Mouse (Mus musculus) MEL (cell line): ENCODE data around the gene Fdps. TPM values are rescaled to one million over a fixed set of nuclear protein-coding genes. Genes with fewer than 3 reads are reported as not detected.

Source experiments
- DNase-seq: peaks from one replicate; pipeline ENCODE4 v3.0.0; 2011; ENCODE audit warnings: low read depth, low spot score
- H3K27ac ChIP-seq: 2 replicates; pipeline ENCODE4 v1.5.1; 2012; ENCODE audit warnings: low read depth, mild to moderate bottlenecking, control low read depth, low read length, moderate library complexity; ENCODE audit not compliant: control insufficient read depth
- H3K27me3 ChIP-seq, 2 experiments: fragments of 150-350 bp in 1 of 2; sonication (generic) in 1 of 2; 2 replicates each; pipeline ENCODE4 v1.6.1; 2012; ENCODE audit warnings: low read length in 2 of 2, mild to moderate bottlenecking in 2 of 2, improper control_type of control experiment in 1 of 2, moderate library complexity in 1 of 2; ENCODE audit not compliant: insufficient read depth in 2 of 2, control insufficient read depth in 1 of 2
- H3K36me3 ChIP-seq, 2 experiments: 2 replicates each; pipeline ENCODE4 v1.6.1; 2012 to 2014; ENCODE audit warnings: low read length in 2 of 2, improper control_type of control experiment in 1 of 2, inconsistent platforms in 1 of 2, mild to moderate bottlenecking in 1 of 2; ENCODE audit not compliant: insufficient read depth in 2 of 2, control insufficient read depth in 1 of 2
- H3K4me1 ChIP-seq, 2 experiments: fragments of 150-350 bp in 1 of 2; sonication (generic) in 1 of 2; 2 replicates each; pipeline ENCODE4 v1.6.1; 2012; ENCODE audit warnings: low read length in 2 of 2, improper control_type of control experiment in 1 of 2, mild to moderate bottlenecking in 1 of 2; ENCODE audit not compliant: insufficient read depth in 2 of 2, control insufficient read depth in 1 of 2
- H3K4me3 ChIP-seq, 2 experiments: fragments of 150-350 bp in 1 of 2; sonication (generic) in 1 of 2; 2 replicates each; pipeline ENCODE4 v1.5.1; 2012; ENCODE audit warnings: low read depth in 2 of 2, low read length in 2 of 2, mild to moderate bottlenecking in 2 of 2, moderate library complexity in 2 of 2, control low read depth in 1 of 2, improper control_type of control experiment in 1 of 2; ENCODE audit not compliant: control insufficient read depth in 1 of 2, insufficient read depth in 1 of 2
- H3K79me2 ChIP-seq: 2 replicates; pipeline ENCODE4 v1.6.1; 2012; ENCODE audit warnings: mild to moderate bottlenecking, low read length, moderate library complexity; ENCODE audit not compliant: control insufficient read depth, poor library complexity, insufficient read depth
- H3K9ac ChIP-seq: 2 replicates; pipeline ENCODE4 v1.6.1; 2012; ENCODE audit warnings: low read depth, mild to moderate bottlenecking, control low read depth, low read length, moderate library complexity; ENCODE audit not compliant: control insufficient read depth, poor library complexity, severe bottlenecking
- H3K9me3 ChIP-seq: fragments of 150-350 bp; sonication (generic); replicated peaks from 2 replicates; pipeline ENCODE4 v1.6.1; 2012; ENCODE audit warnings: mild to moderate bottlenecking, low read length, improper control_type of control experiment, moderate library complexity; ENCODE audit not compliant: insufficient read depth
- CHD2 ChIP-seq: IDR thresholded peaks from 2 replicates; pipeline ENCODE4 v1.6.1; 2011; ENCODE audit warnings: low read length, improper control_type of control experiment
- CTCF ChIP-seq, 3 experiments: IDR thresholded peaks in 2 of 3; conservative IDR thresholded peaks in 1 of 3; 2 replicates each; pipeline ENCODE4 v1.5.1; 2011 to 2012; ENCODE audit warnings: low read length in 3 of 3, low read depth in 2 of 3, mild to moderate bottlenecking in 2 of 3, improper control_type of control experiment in 1 of 3, inconsistent platforms in 1 of 3, mixed read lengths in 1 of 3, moderate library complexity in 1 of 3; ENCODE audit not compliant: control insufficient read depth in 1 of 3, insufficient read depth in 1 of 3, poor library complexity in 1 of 3, severe bottlenecking in 1 of 3
- ELF1 ChIP-seq: IDR thresholded peaks from 2 replicates; pipeline ENCODE4 v1.6.1; 2014; ENCODE audit warnings: low read depth, mild to moderate bottlenecking, inconsistent platforms, low read length, improper control_type of control experiment, moderate library complexity
- GATA1 ChIP-seq: IDR thresholded peaks from 2 replicates; pipeline ENCODE4 v1.6.1; 2011; ENCODE audit warnings: low read depth, low read length, improper control_type of control experiment
- HCFC1 ChIP-seq: IDR thresholded peaks from 2 replicates; pipeline ENCODE4 v1.6.1; 2012; ENCODE audit warnings: low read depth, mild to moderate bottlenecking, inconsistent platforms, low read length, improper control_type of control experiment, moderate library complexity
- JUND ChIP-seq: IDR thresholded peaks from 2 replicates; pipeline ENCODE4 v1.6.1; 2011; ENCODE audit warnings: low read depth, mild to moderate bottlenecking, improper control_type of control experiment, low read length
- MAFK ChIP-seq: IDR thresholded peaks from 2 replicates; pipeline ENCODE4 v1.6.1; 2011; ENCODE audit warnings: low read depth, mild to moderate bottlenecking, low read length, improper control_type of control experiment, borderline replicate concordance
- MYC ChIP-seq: IDR thresholded peaks from 2 replicates; pipeline ENCODE4 v1.6.1; 2011; ENCODE audit warnings: low read depth, mild to moderate bottlenecking, low read length, improper control_type of control experiment, moderate library complexity
- POLR2A ChIP-seq, 2 experiments: IDR thresholded peaks; 2 replicates each; pipeline ENCODE4 v1.6.1; 2011 to 2012; ENCODE audit warnings: low read length in 2 of 2, mild to moderate bottlenecking in 2 of 2, control low read depth in 1 of 2, improper control_type of control experiment in 1 of 2, low read depth in 1 of 2, moderate library complexity in 1 of 2; ENCODE audit not compliant: control insufficient read depth in 1 of 2, insufficient read depth in 1 of 2, poor library complexity in 1 of 2
- RAD21 ChIP-seq: IDR thresholded peaks from 2 replicates; pipeline ENCODE4 v1.6.1; 2011; ENCODE audit warnings: mild to moderate bottlenecking, low read depth, low read length, improper control_type of control experiment
- SIN3A ChIP-seq: IDR thresholded peaks from 2 replicates; pipeline ENCODE4 v1.6.1; 2012; ENCODE audit warnings: low read length, improper control_type of control experiment, inconsistent platforms
- TBP ChIP-seq: IDR thresholded peaks from 2 replicates; pipeline ENCODE4 v1.8.0; 2011; ENCODE audit warnings: low read depth, low read length, improper control_type of control experiment
- polyA plus RNA-seq, 2 experiments: library from polyadenylated mRNA; stranded (reverse) in 1 of 2; unstranded in 1 of 2; fragments of >175 nt in 1 of 2; fragments of >200 nt in 1 of 2; gene quantifications; 2 replicates each; pipeline versions ENCODE4 v1.2.1 to v1.2.4; 2012; ENCODE audit warnings: low replicate concordance in 2 of 2, low read depth in 1 of 2; ENCODE audit not compliant: insufficient read length in 2 of 2, insufficient read depth in 1 of 2, missing spikeins in 1 of 2
- total RNA-seq: library from RNA; depleted of rRNA; stranded (reverse); fragments of 300-350 nt; gene quantifications from 2 replicates; pipeline ENCODE4 v1.2.3, GENCODE M21; 2012

The Fdps gene
- total and polyA plus RNA-seq, 3 experiments = 226 to 267 TPM; not detected in 1

DNA sequence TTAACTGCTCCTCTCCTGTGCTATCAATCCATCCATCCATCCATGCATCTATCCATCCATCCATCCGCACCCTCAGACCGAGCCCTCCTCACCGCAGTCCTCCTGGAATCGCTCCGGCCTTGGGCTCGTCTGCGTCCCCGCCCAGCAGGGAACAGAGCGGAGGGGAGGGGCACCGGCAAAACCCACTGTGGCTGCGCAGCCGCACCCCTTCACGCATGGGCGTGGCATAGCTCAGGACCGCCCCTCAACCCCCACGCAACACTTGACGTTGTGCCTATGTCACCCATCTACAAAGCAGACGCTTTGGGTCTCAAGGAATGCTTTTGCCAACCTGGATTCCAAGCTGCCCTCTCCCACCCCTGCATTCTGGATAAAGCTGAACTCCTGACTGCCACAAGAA lies 8.6 kb downstream of the Fdps start, which contains the start of gene Rusc1 (continued):
- no peak for TF ChIP-seq ELF1

DNA sequence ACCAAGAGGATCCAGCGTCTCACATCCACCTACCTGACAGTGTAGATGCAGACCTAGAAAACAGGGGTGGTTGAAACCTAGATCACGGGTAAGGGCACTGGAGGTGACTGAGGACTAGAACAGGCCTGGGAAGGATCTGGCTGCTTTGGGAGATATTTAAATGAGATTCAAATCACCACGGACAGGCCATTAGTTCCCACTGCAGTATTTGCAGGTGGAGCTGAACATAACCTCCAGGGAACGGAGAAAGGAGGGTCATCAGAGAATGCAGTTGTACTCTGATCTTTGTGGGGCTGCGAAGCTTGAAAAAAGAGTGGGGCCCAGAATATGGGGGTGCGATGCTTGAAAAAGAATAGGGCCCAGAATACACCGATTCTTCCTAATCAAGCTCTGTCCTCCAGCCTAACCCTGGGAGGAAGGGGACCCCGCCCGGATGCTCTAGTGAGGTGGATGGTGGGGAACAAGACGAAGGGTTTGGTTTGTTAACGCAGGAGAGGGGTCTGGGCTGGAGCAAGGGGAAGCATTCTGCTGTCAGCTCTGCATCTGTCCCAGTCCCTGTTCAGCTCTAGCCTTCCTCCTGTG lies 9.2 kb downstream of the Fdps start:
- no peak for DNase-seq
- Histone ChIP-seq H3K27ac (no peak overlapping the region), H3K9me3 (no peaks in the 10 kb centered on the region), H3K4me1 (peaks cover 3 to 23% of the 10 kb centered on the region in 2 experiments; a peak in 3 of 4 replicates), H3K79me2 (peaks cover 2% of the 10 kb centered on the region), H3K27me3 (no peaks in the 10 kb centered on the region), H3K9ac (no peak overlapping the region), H3K36me3 (peaks cover 0 to 11% of the 10 kb centered on the region in 2 experiments; a peak in 3 of 4 replicates), H3K4me3 (no peak overlapping the region)
- no peak for TF ChIP-seq MYC
- TF ChIP-seq POLR2A (IDR thresholded peaks at IDR 0.05; ENCODE audit: control insufficient read depth in 1 of 2, insufficient read depth in 1 of 2, low read depth in 1 of 2, low read length in 2 of 2, poor library complexity in 1 of 2) = no peak
- no peak for TF ChIP-seq GATA1
- no peak for TF ChIP-seq JUND
- no peak for TF ChIP-seq TBP
- TF ChIP-seq MAFK = no peak
- no peak for TF ChIP-seq CTCF (IDR thresholded peaks at IDR 0.05 in 2 of 3, conservative IDR thresholded peaks at IDR 0.05 in 1 of 3; ENCODE audit: control insufficient read depth in 1 of 3, insufficient read depth in 1 of 3, low read depth in 2 of 3, low read length in 3 of 3, poor library complexity in 1 of 3, severe bottlenecking in 1 of 3)

DNA sequence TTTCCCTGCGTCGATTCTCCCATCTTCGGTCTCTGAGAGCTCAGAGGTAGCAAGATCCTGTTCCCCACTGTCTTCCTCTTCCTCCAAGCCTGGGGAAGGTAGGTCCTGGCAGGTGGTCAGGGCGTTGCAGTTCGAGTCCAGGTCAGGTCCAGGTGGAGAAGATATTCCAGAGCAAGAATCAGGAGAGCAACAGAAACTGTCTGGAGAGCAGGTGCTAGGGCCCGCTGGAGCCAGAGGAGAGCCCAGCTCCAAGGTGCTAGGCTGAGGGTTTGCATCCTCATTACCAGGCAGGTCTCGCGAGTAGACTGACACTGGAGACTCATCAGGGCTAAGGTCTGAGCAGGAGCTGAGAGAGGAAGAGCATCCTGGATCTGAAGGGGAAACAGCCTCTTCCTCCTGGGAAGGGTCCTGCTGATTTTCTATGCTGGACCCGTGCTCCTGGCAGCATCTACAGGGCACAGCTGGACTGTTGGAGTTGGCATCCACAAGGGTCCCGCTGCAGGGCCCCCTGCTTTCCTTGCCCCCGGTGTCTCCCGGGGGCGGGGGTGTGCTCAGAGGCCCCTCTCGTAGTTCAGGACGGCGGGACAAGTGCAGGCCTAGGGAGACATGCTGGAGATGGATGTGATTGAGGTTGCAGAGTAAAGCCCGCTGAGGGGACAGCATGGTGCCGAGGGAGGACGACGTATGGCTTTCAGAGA lies 9.8 kb downstream of the Fdps start:
- Histone ChIP-seq H3K27me3 (no peaks in the 10 kb centered on the region), H3K36me3 (peaks cover 0 to 11% of the 10 kb centered on the region in 2 experiments; a peak in 2 of 4 replicates), H3K9ac (no peak overlapping the region), H3K4me3 (peak overlapping the region in 1 of 2 experiments; percentile 75; a peak in 2 of 4 replicates), H3K79me2 (peaks cover 2% of the 10 kb centered on the region), H3K4me1 (peaks cover 3 to 26% of the 10 kb centered on the region in 2 experiments; a peak in 3 of 4 replicates), H3K27ac (no peak overlapping the region), H3K9me3 (no peaks in the 10 kb centered on the region)
- TF ChIP-seq SIN3A (0 out of 2 replicates have a peak, but pooled peaks have one; percentile 17), RAD21 (no peak), GATA1 (no peak), CHD2 (no peak), CTCF (IDR thresholded peaks at IDR 0.05 in 2 of 3, conservative IDR thresholded peaks at IDR 0.05 in 1 of 3; ENCODE audit: control insufficient read depth in 1 of 3, insufficient read depth in 1 of 3, low read depth in 2 of 3, low read length in 3 of 3, poor library complexity in 1 of 3, severe bottlenecking in 1 of 3) (no peak), HCFC1 (no peak), JUND (no peak)
- DNase-seq = no peak
